In the genomic region with DNA sequence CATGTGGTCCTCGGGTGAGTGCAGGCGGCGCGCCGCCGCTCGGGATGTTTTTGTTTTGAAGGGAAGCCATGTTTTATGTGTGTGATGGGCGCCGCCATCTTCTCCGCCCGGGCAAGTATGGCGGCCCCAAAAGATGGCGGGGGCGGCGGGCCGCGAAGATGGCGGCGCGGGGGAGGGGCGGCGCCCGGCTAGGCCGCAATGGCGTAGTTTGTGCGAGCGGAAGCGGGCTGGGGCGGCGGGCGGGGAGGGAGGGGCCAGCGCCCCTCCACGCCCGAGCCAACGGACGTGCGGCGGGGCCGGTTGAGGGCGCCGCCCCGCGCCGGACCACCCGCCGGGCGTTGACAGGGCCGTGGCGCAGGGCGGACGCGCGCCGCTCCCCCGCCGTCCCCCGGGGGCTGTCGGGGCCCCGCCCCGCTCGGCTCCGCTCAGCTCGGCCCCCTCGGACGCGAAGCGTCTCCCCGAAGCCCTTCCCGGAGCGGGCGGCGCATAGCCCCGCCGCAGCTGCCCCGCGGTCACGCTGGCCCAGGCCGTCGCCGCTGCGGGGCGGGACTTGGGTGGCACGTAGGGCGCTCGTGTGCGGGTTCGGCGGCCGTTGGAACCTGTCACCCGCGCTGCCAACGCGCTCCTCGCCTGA, we compare ENCODE assay signal across 8 mouse cellular contexts. TPM values are rescaled to one million over a fixed set of nuclear protein-coding genes. Genes with fewer than 3 reads are reported as not detected.
DNase-seq lines count a peak whose midpoint lies in the region; ATAC-seq and TF ChIP-seq lines count a peak whose summit lies in the region.

No protein-coding gene starts in this region.

- intact Hi-C loops in heart, adult 2 months (cut with DNase I) = loop anchor here (2.0 to 10.0 kb wide), 3 partner anchors 41 to 609 kb away; a partner anchor contains a TSS

- peak overlapping the region; percentile 99 for H3K4me3 ChIP-seq in embryonic facial prominence, embryonic 12.5 days
- peak overlapping the region; percentile 93 for H3K4me3 ChIP-seq in heart, adult 2 months
- H3K4me3 ChIP-seq in limb, embryonic 15.5 days = peak overlapping the region; percentile 98
- H3K4me3 ChIP-seq in midbrain, postnatal 0 days (ENCODE audit: low read depth, low read length) = peak overlapping the region; percentile 99

- TF ChIP-seq CTCF in heart, adult 2 months (IDR thresholded peaks at IDR 0.05) = no peak
- TF ChIP-seq CTCF in midbrain, postnatal 0 days (IDR thresholded peaks at IDR 0.05) = no peak

- H3K27me3 ChIP-seq in embryonic facial prominence, embryonic 12.5 days = no peaks in the 10 kb centered on the region
- no peaks in the 10 kb centered on the region for H3K27me3 ChIP-seq in heart, adult 2 months (ENCODE audit: control insufficient read depth, insufficient read depth, low read length)
- H3K27me3 ChIP-seq in limb, embryonic 15.5 days = no peaks in the 10 kb centered on the region
- no peaks in the 10 kb centered on the region for H3K27me3 ChIP-seq in midbrain, postnatal 0 days (ENCODE audit: insufficient read depth, low read length)

- under 1% methylated on average over 79 of the region's 94 CpGs for WGBS in embryonic facial prominence, embryonic 12.5 days
- whole genome bisulfite sequencing in heart, adult 2 months = 2% methylated on average over 91 of the region's 94 CpGs
- WGBS in limb, embryonic 15.5 days = under 1% methylated on average over 58 of the region's 94 CpGs
- under 1% methylated on average over 44 of the region's 94 CpGs for WGBS in midbrain, postnatal 0 days

- no peaks in the 10 kb centered on the region for H3K9me3 ChIP-seq in embryonic facial prominence, embryonic 12.5 days
- H3K9me3 ChIP-seq in limb, embryonic 15.5 days = no peaks in the 10 kb centered on the region
- no peaks in the 10 kb centered on the region for H3K9me3 ChIP-seq in midbrain, postnatal 0 days (ENCODE audit: low read length)

- H3K36me3 ChIP-seq in embryonic facial prominence, embryonic 12.5 days = no peaks in the 10 kb centered on the region
- peaks cover 11% of the 10 kb centered on the region for H3K36me3 ChIP-seq in heart, adult 2 months (ENCODE audit: control insufficient read depth, insufficient read depth, low read length)
- H3K36me3 ChIP-seq in limb, embryonic 15.5 days = no peaks in the 10 kb centered on the region
- H3K36me3 ChIP-seq in midbrain, postnatal 0 days (ENCODE audit: insufficient read depth, low read length) = no peaks in the 10 kb centered on the region

- peak overlapping the region; percentile 60 for H3K4me2 ChIP-seq in embryonic facial prominence, embryonic 12.5 days (replicated peaks)
- peak overlapping the region; percentile 53 for H3K4me2 ChIP-seq in limb, embryonic 15.5 days
- peak overlapping the region; percentile 62 for H3K4me2 ChIP-seq in midbrain, postnatal 0 days (ENCODE audit: low read depth, low read length, poor library complexity, severe bottlenecking)

- H3K27ac ChIP-seq in embryonic facial prominence, embryonic 12.5 days = peak overlapping the region; percentile 99
- H3K27ac ChIP-seq in heart, adult 2 months = peak overlapping the region; percentile 92
- H3K27ac ChIP-seq in limb, embryonic 15.5 days = peak overlapping the region; percentile 99
- H3K27ac ChIP-seq in midbrain, postnatal 0 days (ENCODE audit: low read depth, low read length) = peak overlapping the region; percentile 99

- H3K9ac ChIP-seq in embryonic facial prominence, embryonic 12.5 days = peak overlapping the region; percentile 94
- peak overlapping the region; percentile 96 for H3K9ac ChIP-seq in heart, adult 2 months (ENCODE audit: low read depth, low read length)
- H3K9ac ChIP-seq in limb, embryonic 15.5 days = peak overlapping the region; percentile 93
- H3K9ac ChIP-seq in midbrain, postnatal 0 days (replicated peaks; ENCODE audit: low read length, poor library complexity, severe bottlenecking) = peak overlapping the region; percentile 89

- peak; percentile 68 for DNase-seq in 3T3-L1 (ENCODE audit: low read depth, low spot score)
- peak; percentile 86 for DNase-seq in adrenal gland, postnatal 25 days
- DNase-seq in heart, adult 2 months = peak; percentile 89 to 91
- DNase-seq in kidney, adult 8-10 months = peak; percentile 66 to 68
- DNase-seq in midbrain, postnatal 0 days (ENCODE audit: low spot score) = peak; percentile 87
- DNase-seq in spleen, postnatal 10 days (ENCODE audit: low spot score in 2 of 2) = peak; percentile 78 to 87

- peak; percentile 16; the same call in 1 of the 2 replicates for TF ChIP-seq POLR2A in heart, adult 2 months (IDR thresholded peaks at IDR 0.05; ENCODE audit: insufficient read depth, low read depth, low read length)

- no peak for TF ChIP-seq EP300 in heart, adult 2 months (IDR thresholded peaks at IDR 0.05; ENCODE audit: insufficient read depth, low read depth, low read length)

- peaks cover 34% of the 10 kb centered on the region for H3K4me1 ChIP-seq in embryonic facial prominence, embryonic 12.5 days
- H3K4me1 ChIP-seq in heart, adult 2 months (ENCODE audit: control insufficient read depth, insufficient read depth, low read length) = peaks cover 2% of the 10 kb centered on the region; the same call in 1 of the 2 replicates
- peaks cover 14% of the 10 kb centered on the region for H3K4me1 ChIP-seq in limb, embryonic 15.5 days
- H3K4me1 ChIP-seq in midbrain, postnatal 0 days (ENCODE audit: insufficient read depth, low read length) = peaks cover 12% of the 10 kb centered on the region

- peak; percentile 58 for ATAC-seq in embryonic facial prominence, embryonic 12.5 days (ENCODE audit: insufficient number of reproducible peaks, insufficient read depth, low FRiP score, low TSS enrichment)
- peak; percentile 66 for ATAC-seq in limb, embryonic 15.5 days (ENCODE audit: insufficient number of reproducible peaks, low FRiP score, low TSS enrichment, low read depth)
- peak; percentile 59 for ATAC-seq in midbrain, postnatal 0 days (ENCODE audit: low FRiP score)

- peaks cover 4% of the 10 kb centered on the region for H3K79me2 ChIP-seq in heart, adult 2 months (replicated peaks; ENCODE audit: control insufficient read depth, insufficient read depth, low read length)

RNA-seq across cellular contexts. Expression of a gene that starts 1.4 kb away (rescaled TPM):
- total RNA-seq in adrenal gland, postnatal 25 days (2021) = 77.9 and 100 TPM in 2 replicates
- 20.8 and 23.2 TPM in 2 replicates for polyA plus RNA-seq in embryonic facial prominence, embryonic 12.5 days (2016; fragmentation: Nextera tagmentation; extraction: Ambion mirVana)
- 10 to 100 TPM; 34.4 to 38.8 TPM for total RNA-seq in heart, adult 2 months (2021)
- 7.1 and 10.3 TPM in 2 replicates for polyA plus RNA-seq in heart, adult 2 months (2012; rRNA removed)
- 13.4 and 17.9 TPM in 2 replicates for polyA plus RNA-seq in limb, embryonic 15.5 days (2015; fragmentation: Nextera tagmentation; extraction: Ambion mirVana)
- total RNA-seq in midbrain, postnatal 0 days (2014; rRNA removed) = 35.4 and 38.3 TPM in 2 replicates
- 7.4 and 9.2 TPM in 2 replicates for polyA plus RNA-seq in midbrain, postnatal 0 days (2015; fragmentation: Nextera tagmentation; extraction: Ambion mirVana)

RNA-seq across cellular contexts. Expression of a gene that starts 41.5 kb away (rescaled TPM):
- 20.7 and 25.5 TPM in 2 replicates for total RNA-seq in adrenal gland, postnatal 25 days (2021)
- polyA plus RNA-seq in embryonic facial prominence, embryonic 12.5 days (2016; fragmentation: Nextera tagmentation; extraction: Ambion mirVana) = 16.9 and 19.4 TPM in 2 replicates
- total RNA-seq in heart, adult 2 months (2021) = 10 to 100 TPM in 1 of 2 experiments, 1 to 10 TPM in 1; 8.0 to 16.8 TPM
- polyA plus RNA-seq in heart, adult 2 months (2012; rRNA removed) = 14.2 and 17.3 TPM in 2 replicates
- polyA plus RNA-seq in limb, embryonic 15.5 days (2015; fragmentation: Nextera tagmentation; extraction: Ambion mirVana) = 10.3 and 10.9 TPM in 2 replicates
- total RNA-seq in midbrain, postnatal 0 days (2014; rRNA removed) = 20.1 and 21.8 TPM in 2 replicates
- 14.6 and 15.6 TPM in 2 replicates for polyA plus RNA-seq in midbrain, postnatal 0 days (2015; fragmentation: Nextera tagmentation; extraction: Ambion mirVana)

RNA-seq across cellular contexts. Expression of a gene that starts 41.7 kb away (rescaled TPM):
- 16.1 and 21.0 TPM in 2 replicates for total RNA-seq in adrenal gland, postnatal 25 days (2021)
- 16.0 and 16.8 TPM in 2 replicates for polyA plus RNA-seq in embryonic facial prominence, embryonic 12.5 days (2016; fragmentation: Nextera tagmentation; extraction: Ambion mirVana)
- 1 to 10 TPM; 6.5 to 7.1 TPM for total RNA-seq in heart, adult 2 months (2021)
- 10.5 and 15.0 TPM in 2 replicates for polyA plus RNA-seq in heart, adult 2 months (2012; rRNA removed)
- 10.4 and 12.0 TPM in 2 replicates for polyA plus RNA-seq in limb, embryonic 15.5 days (2015; fragmentation: Nextera tagmentation; extraction: Ambion mirVana)
- 8.6 and 13.2 TPM in 2 replicates for total RNA-seq in midbrain, postnatal 0 days (2014; rRNA removed)
- polyA plus RNA-seq in midbrain, postnatal 0 days (2015; fragmentation: Nextera tagmentation; extraction: Ambion mirVana) = 5.7 and 5.9 TPM in 2 replicates

Comparison
In these comparisons a context has a peak if more than half of its experiments do, and no peak if none do; other contexts are left out.
1. Peak in every context shown above with its lines: DNase-seq, ATAC-seq, H3K4me3 ChIP-seq and H3K27ac ChIP-seq.